Mouse (Mus musculus) lung, adult 2 months (tissue): ENCODE measurements at regions not wholly inside any gene's neighbourhood (a gene's known extent, or its start where the extent isn't known, plus 50 kb on each side); places are given as distances from the start of the nearest gene placed in this dataset.

Experiments
- CTCF ChIP-seq: fragments of 200-500 bp; IDR thresholded peaks from 2 replicates; pipeline ENCODE4 v1.5.1; 2011; ENCODE audit warnings: mild to moderate bottlenecking, low read length, control low read depth; ENCODE audit not compliant: insufficient read depth
- POLR2A ChIP-seq: fragments of 200-500 bp; IDR thresholded peaks from 2 replicates; pipeline ENCODE4 v1.6.1; 2011; ENCODE audit warnings: low read depth, mild to moderate bottlenecking, control low read depth, low read length, borderline replicate concordance; ENCODE audit errors: extremely low read depth

GRCm38 (mm10) chr14:15881284-15881683 is 367.8 kb upstream of the Ngly1 start:
- TF ChIP-seq CTCF (peak; percentile 62), POLR2A (no peak)
